Mouse (Mus musculus): ENCODE measurements around the gene Bdkrb2. TPM values are rescaled to one million over a fixed set of nuclear protein-coding genes. Genes with fewer than 3 reads are reported as not detected.

Gene Bdkrb2
- polyA plus RNA-seq, 1 experiment: not detected

- Histone ChIP-seq H3K27ac (replicated peaks; ENCODE audit: low read depth, low read length) (no peak overlapping the region), H3K4me3 (ENCODE audit: insufficient read depth, low read depth, low read length) (no peak overlapping the region), H3K4me1 (ENCODE audit: control insufficient read depth, insufficient read depth, insufficient read length, low read length) (no peaks in the 10 kb centered on the region; the same call in 1 of the 2 replicates)
These were observed 30.4 kb downstream of the Bdkrb2 start for GRCm38 (mm10) chr12:105593471-105593870.

- H3K4me1 ChIP-seq (ENCODE audit: control insufficient read depth, insufficient read depth, insufficient read length, low read length): no peaks in the 10 kb centered on the region
- no peak overlapping the region for H3K4me3 ChIP-seq (ENCODE audit: insufficient read depth, low read depth, low read length)
- no peak overlapping the region for H3K27ac ChIP-seq (replicated peaks; ENCODE audit: low read depth, low read length)
These were observed 34.1 kb downstream of the Bdkrb2 start for GRCm38 (mm10) chr12:105597135-105597534.

GRCm38 (mm10) chr12:105598503-105598902 is 35.5 kb downstream of the Bdkrb2 start:
- Histone ChIP-seq H3K4me3 (ENCODE audit: insufficient read depth, low read depth, low read length) (no peak overlapping the region), H3K27ac (replicated peaks; ENCODE audit: low read depth, low read length) (no peak overlapping the region), H3K4me1 (ENCODE audit: control insufficient read depth, insufficient read depth, insufficient read length, low read length) (no peaks in the 10 kb centered on the region)

- H3K27ac ChIP-seq (replicated peaks; ENCODE audit: low read depth, low read length): no peak overlapping the region
- H3K4me1 ChIP-seq (ENCODE audit: control insufficient read depth, insufficient read depth, insufficient read length, low read length): no peaks in the 10 kb centered on the region
- no peak overlapping the region for H3K4me3 ChIP-seq (ENCODE audit: insufficient read depth, low read depth, low read length)
These were observed 36.1 kb downstream of the Bdkrb2 start for GRCm38 (mm10) chr12:105599098-105599497.

GRCm38 (mm10) chr12:105601586-105601985 is 38.6 kb downstream of the Bdkrb2 start:
- no peak overlapping the region for H3K4me3 ChIP-seq (ENCODE audit: insufficient read depth, low read depth, low read length)
- H3K4me1 ChIP-seq (ENCODE audit: control insufficient read depth, insufficient read depth, insufficient read length, low read length): no peaks in the 10 kb centered on the region

GRCm38 (mm10) chr12:105602581-105603210 is 39.7 kb downstream of the Bdkrb2 start, which contains the start of gene Bdkrb1:
Gene Bdkrb1, plus strand, starts transcription at chr12:105603085.
- Histone ChIP-seq H3K4me1 (ENCODE audit: control insufficient read depth, insufficient read depth, insufficient read length, low read length) (no peaks in the 10 kb centered on the region), H3K4me3 (ENCODE audit: insufficient read depth, low read depth, low read length) (no peak within 1 kb of the TSS), H3K27ac (replicated peaks; ENCODE audit: low read depth, low read length) (no peak within 1 kb of the TSS)

More at GRCm38 (mm10) chr12:105601586-105601985, 38.6 kb downstream of the Bdkrb2 start:
- H3K27ac ChIP-seq (replicated peaks; ENCODE audit: low read depth, low read length): no peak overlapping the region

- H3K4me3 ChIP-seq (ENCODE audit: insufficient read depth, low read depth, low read length): no peak overlapping the region
- H3K4me1 ChIP-seq (ENCODE audit: control insufficient read depth, insufficient read depth, insufficient read length, low read length): no peaks in the 10 kb centered on the region
These were observed 40.9 kb downstream of the Bdkrb2 start for GRCm38 (mm10) chr12:105603904-105604303.

GRCm38 (mm10) chr12:105605212-105605611 is 42.2 kb downstream of the Bdkrb2 start:
- no peaks in the 10 kb centered on the region for H3K4me1 ChIP-seq (ENCODE audit: control insufficient read depth, insufficient read depth, insufficient read length, low read length)
- no peak overlapping the region for H3K4me3 ChIP-seq (ENCODE audit: insufficient read depth, low read depth, low read length)
- H3K27ac ChIP-seq (replicated peaks; ENCODE audit: low read depth, low read length): no peak overlapping the region

More at GRCm38 (mm10) chr12:105603904-105604303, 40.9 kb downstream of the Bdkrb2 start:
- no peak overlapping the region for H3K27ac ChIP-seq (replicated peaks; ENCODE audit: low read depth, low read length)

- Histone ChIP-seq H3K4me3 (ENCODE audit: insufficient read depth, low read depth, low read length) (no peak overlapping the region), H3K27ac (replicated peaks; ENCODE audit: low read depth, low read length) (no peak overlapping the region), H3K4me1 (ENCODE audit: control insufficient read depth, insufficient read depth, insufficient read length, low read length) (no peaks in the 10 kb centered on the region)
These were observed 43.9 kb downstream of the Bdkrb2 start for GRCm38 (mm10) chr12:105606881-105607280.

GRCm38 (mm10) chr12:105611045-105611444 is 48.0 kb downstream of the Bdkrb2 start:
- Histone ChIP-seq H3K4me3 (ENCODE audit: insufficient read depth, low read depth, low read length) (no peak overlapping the region), H3K27ac (replicated peaks; ENCODE audit: low read depth, low read length) (no peak overlapping the region), H3K4me1 (ENCODE audit: control insufficient read depth, insufficient read depth, insufficient read length, low read length) (no peaks in the 10 kb centered on the region)

- Histone ChIP-seq H3K27ac (replicated peaks; ENCODE audit: low read depth, low read length) (no peak overlapping the region), H3K4me3 (ENCODE audit: insufficient read depth, low read depth, low read length) (no peak overlapping the region), H3K4me1 (ENCODE audit: control insufficient read depth, insufficient read depth, insufficient read length, low read length) (no peaks in the 10 kb centered on the region)
These were observed 48.7 kb downstream of the Bdkrb2 start for GRCm38 (mm10) chr12:105611748-105612147.

- H3K4me1 ChIP-seq (ENCODE audit: control insufficient read depth, insufficient read depth, insufficient read length, low read length): no peaks in the 10 kb centered on the region
- no peak overlapping the region for H3K27ac ChIP-seq (replicated peaks; ENCODE audit: low read depth, low read length)
- H3K4me3 ChIP-seq (ENCODE audit: insufficient read depth, low read depth, low read length): no peak overlapping the region
These were observed 50.5 kb downstream of the Bdkrb2 start for GRCm38 (mm10) chr12:105613559-105613958.

GRCm38 (mm10) chr12:105622048-105622447 is 59.0 kb downstream of the Bdkrb2 start:
- Histone ChIP-seq H3K4me1 (ENCODE audit: control insufficient read depth, insufficient read depth, insufficient read length, low read length) (no peaks in the 10 kb centered on the region), H3K27ac (replicated peaks; ENCODE audit: low read depth, low read length) (no peak overlapping the region), H3K4me3 (ENCODE audit: insufficient read depth, low read depth, low read length) (no peak overlapping the region)

- H3K4me1 ChIP-seq (ENCODE audit: control insufficient read depth, insufficient read depth, insufficient read length, low read length): no peaks in the 10 kb centered on the region
- H3K27ac ChIP-seq (replicated peaks; ENCODE audit: low read depth, low read length): no peak overlapping the region
- H3K4me3 ChIP-seq (ENCODE audit: insufficient read depth, low read depth, low read length): no peak overlapping the region
These were observed 60.0 kb downstream of the Bdkrb2 start for GRCm38 (mm10) chr12:105622981-105623539.

- H3K4me1 ChIP-seq (ENCODE audit: control insufficient read depth, insufficient read depth, insufficient read length, low read length): no peaks in the 10 kb centered on the region
- no peak overlapping the region for H3K27ac ChIP-seq (replicated peaks; ENCODE audit: low read depth, low read length)
- H3K4me3 ChIP-seq (ENCODE audit: insufficient read depth, low read depth, low read length): no peak overlapping the region
These were observed 62.8 kb downstream of the Bdkrb2 start for GRCm38 (mm10) chr12:105625798-105626197.
